Mouse (Mus musculus) brain, embryonic 14.5 days (tissue): ENCODE measurements around the gene Nhp2.

ENCODE experiments used
- CTCF ChIP-seq: fragments of 200-500 bp; IDR thresholded peaks from 2 replicates; pipeline ENCODE4 v1.5.1; 2012; ENCODE audit warnings: inconsistent platforms, mild to moderate bottlenecking, moderate library complexity, borderline replicate concordance; ENCODE audit not compliant: insufficient read depth, insufficient read length; ENCODE audit errors: extremely low read depth
- POLR2A ChIP-seq: fragments of 200-500 bp; IDR thresholded peaks from 2 replicates; pipeline ENCODE4 v1.6.1; 2012; ENCODE audit warnings: mild to moderate bottlenecking, inconsistent platforms, borderline replicate concordance; ENCODE audit not compliant: poor library complexity, insufficient read depth, insufficient read length, severe bottlenecking; ENCODE audit errors: extremely low read depth

DNA sequence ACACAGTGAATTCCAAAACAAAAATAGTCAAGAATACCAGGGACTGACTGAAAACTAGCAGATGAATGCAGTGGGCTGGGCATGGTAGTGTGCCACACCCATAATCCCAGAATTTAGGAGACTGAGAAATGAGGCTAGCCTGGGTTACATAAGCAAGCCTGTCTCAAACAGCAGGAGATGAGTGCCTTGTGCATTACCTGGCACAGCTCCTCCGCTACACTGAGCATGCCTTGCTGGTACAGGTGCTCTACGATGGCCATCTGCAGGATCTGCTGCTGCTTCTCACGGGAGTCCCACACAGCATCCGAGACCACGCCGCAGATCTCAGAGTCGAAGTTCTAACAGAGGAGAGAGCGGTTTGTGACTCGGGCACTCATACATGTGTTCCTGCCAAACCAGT lies 7.9 kb downstream of the Nhp2 start:
- TF ChIP-seq CTCF (no peak), POLR2A (no peak)
